Comparison of ENCODE assay signal across 13 mouse cellular contexts in the genomic region with DNA sequence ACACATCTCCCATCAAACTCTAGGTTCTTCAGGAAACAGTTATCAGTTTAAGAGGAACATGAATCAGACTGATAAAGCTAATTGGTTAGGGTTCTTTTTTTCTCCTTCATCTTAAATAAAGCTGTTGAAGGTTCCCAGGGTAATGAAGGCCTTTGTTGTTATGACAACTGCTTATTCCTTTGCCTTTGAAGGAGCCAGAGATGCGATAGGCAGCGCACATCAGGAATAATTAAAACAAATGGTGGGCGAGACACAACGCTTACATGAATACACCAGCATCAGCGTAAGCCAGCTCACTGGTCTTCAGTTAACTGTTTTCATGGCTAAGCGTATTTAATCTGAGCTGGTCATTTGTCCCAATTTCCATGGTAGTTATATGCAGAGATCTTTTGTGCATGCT.
"Had no signal": no experiment of that assay in that cellular context is flagged by ENCODE, and none has a peak within 500 bp of the region (broad histone marks: within the 10 kb centered on the region; RNA-seq: fewer than 3 reads in every experiment).

No protein-coding gene starts in this region.

- H3K27ac ChIP-seq: limb, embryonic 15.5 days; liver, embryonic 12.5 days; midbrain, embryonic 12.5 days had no signal

- H3K27me3 ChIP-seq: limb, embryonic 15.5 days; liver, embryonic 12.5 days; midbrain, embryonic 12.5 days had no signal

- H3K4me1 ChIP-seq: limb, embryonic 15.5 days; liver, embryonic 12.5 days; midbrain, embryonic 12.5 days had no signal

- H3K4me3 ChIP-seq: limb, embryonic 15.5 days; liver, embryonic 12.5 days; midbrain, embryonic 12.5 days had no signal

- H3K9me3 ChIP-seq: limb, embryonic 15.5 days; liver, embryonic 12.5 days; midbrain, embryonic 12.5 days had no signal

- H3K4me2 ChIP-seq: limb, embryonic 15.5 days; liver, embryonic 12.5 days; lung, embryonic 14.5 days; midbrain, embryonic 12.5 days had no signal

- ATAC-seq: liver, embryonic 12.5 days had no signal

- H3K36me3 ChIP-seq: limb, embryonic 15.5 days; liver, embryonic 12.5 days; midbrain, embryonic 12.5 days had no signal

- DNase-seq: kidney, adult 9 months; kidney, postnatal 36 days; layer of hippocampus, adult 9-11 months; layer of hippocampus, postnatal 36 days; lung, embryonic 14.5 days; lung, postnatal 10 days; lung, postnatal 4 days; right cerebral cortex, adult 18-20 months; right cerebral cortex, postnatal 25 days; thymus, postnatal 36 days had no signal

- H3K9ac ChIP-seq: limb, embryonic 15.5 days; liver, embryonic 12.5 days; lung, embryonic 14.5 days; midbrain, embryonic 12.5 days had no signal
